Mouse (Mus musculus) ES-Bruce4 (cell line): ENCODE measurements around the gene Tnr.

Experiments used
- EP300 ChIP-seq: IDR thresholded peaks from 2 replicates; pipeline ENCODE4 v1.6.1; 2011; ENCODE audit warnings: low read depth, low read length; ENCODE audit not compliant: insufficient read depth
- POLR2A ChIP-seq: IDR thresholded peaks from one replicate; pipeline ENCODE4 v1.8.1; 2011; ENCODE audit warnings: low read length; ENCODE audit not compliant: insufficient read depth

DNA sequence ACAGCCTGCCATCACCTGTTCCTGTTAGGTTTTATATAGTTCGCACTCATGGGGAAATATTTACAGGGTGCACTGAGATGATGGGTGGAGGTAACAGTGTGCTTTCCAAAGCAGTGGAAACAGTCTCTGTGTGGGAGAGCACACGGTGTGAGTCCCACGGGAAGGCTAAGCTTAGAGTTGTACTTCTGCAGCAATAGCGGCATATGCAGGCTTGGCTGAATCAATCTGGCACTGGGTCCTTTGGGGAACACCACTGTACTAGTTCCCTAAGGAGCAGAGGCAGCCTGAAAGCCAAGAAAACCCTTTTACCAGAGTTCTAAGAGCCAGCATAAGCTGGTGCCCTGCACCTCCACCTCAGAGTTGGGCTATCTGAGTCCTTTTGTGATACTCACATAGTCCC is 115.8 kb downstream of the Tnr start:
- TF ChIP-seq EP300 (no peak), POLR2A (no peak)
